Mouse (Mus musculus) liver, adult 2 months (tissue): ENCODE results near the gene Slc7a4.

Experiments
- CTCF ChIP-seq: fragments of 200-500 bp; IDR thresholded peaks from 2 replicates; pipeline ENCODE4 v1.5.1; 2011; ENCODE audit warnings: low read depth, low read length, control low read depth
- POLR2A ChIP-seq: fragments of 200-500 bp; IDR thresholded peaks from 2 replicates; pipeline ENCODE4 v1.6.1; 2011; ENCODE audit warnings: low read length, control low read depth; ENCODE audit not compliant: insufficient read depth; ENCODE audit errors: extremely low read depth

DNA sequence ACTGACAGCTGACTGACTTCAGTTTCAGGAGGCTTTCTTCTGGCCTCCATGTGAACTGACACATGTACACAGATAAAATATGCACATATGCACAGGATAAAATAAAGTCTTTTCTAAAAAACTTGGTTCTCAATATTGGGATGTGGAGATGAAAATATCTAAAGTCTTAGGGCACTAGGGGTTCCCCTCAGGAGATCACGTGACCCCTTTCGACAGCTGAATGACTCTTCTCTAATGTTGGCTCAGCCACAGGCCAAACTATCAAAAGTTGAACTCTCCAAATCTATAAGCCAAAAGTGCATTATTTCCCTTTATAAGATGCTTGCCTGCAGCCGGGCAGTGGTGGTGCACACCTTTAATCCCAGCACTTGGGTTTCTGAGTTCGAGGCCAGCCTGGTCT is 26.8 kb downstream of the Slc7a4 start:
- TF ChIP-seq CTCF (no peak), POLR2A (no peak)
